Mouse (Mus musculus): ENCODE data around the gene Lrrc58. TPM values are rescaled to one million over a fixed set of nuclear protein-coding genes. Genes with fewer than 3 reads are reported as not detected.

The Lrrc58 gene
- polyA plus RNA-seq, 1 experiment: 6.9 TPM

DNA sequence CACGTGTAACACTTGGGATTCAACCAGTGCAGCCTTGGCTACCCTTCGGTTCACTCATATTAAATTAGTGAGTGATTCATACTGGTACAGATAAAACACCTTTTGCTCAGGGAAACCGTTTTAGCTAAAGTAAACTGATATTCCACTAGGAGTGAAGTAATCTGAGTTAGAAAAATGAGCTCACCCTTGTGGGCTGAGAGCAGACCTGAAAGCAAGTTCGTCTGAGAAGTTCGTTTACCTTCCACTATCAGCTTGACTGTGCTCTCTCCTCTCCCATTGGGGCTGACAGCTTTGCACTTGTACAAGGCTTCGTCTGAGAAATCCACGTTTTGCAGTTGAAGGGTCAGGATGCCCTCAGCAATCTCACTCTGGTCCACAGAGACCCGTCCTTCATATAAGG is 12.6 kb upstream of the Lrrc58 start:
- Histone ChIP-seq H3K36me3 (ENCODE audit: control insufficient read depth, insufficient read depth) (no peaks in the 10 kb centered on the region), H3K79me2 (ENCODE audit: control insufficient read depth, insufficient read depth) (no peaks in the 10 kb centered on the region), H3K4me2 (ENCODE audit: low read depth) (no peak overlapping the region), H3K4me3 (no peak overlapping the region), H3ac (ENCODE audit: control insufficient read depth, insufficient read length) (no peak overlapping the region), H3K27me3 (ENCODE audit: control insufficient read depth, insufficient read depth, insufficient read length) (no peaks in the 10 kb centered on the region)
- TF ChIP-seq MYOD1 (IDR thresholded peaks at IDR 0.05; ENCODE audit: control insufficient read depth in 1 of 3, insufficient read length in 2 of 3, low read depth in 2 of 3): no peak
- no peak for TF ChIP-seq TCF12 (IDR thresholded peaks at IDR 0.05; ENCODE audit: insufficient read depth, poor library complexity, severe bottlenecking)
- TF ChIP-seq MYOG (IDR thresholded peaks at IDR 0.05; ENCODE audit: control insufficient read depth in 1 of 3, insufficient read depth in 1 of 3, insufficient read length in 2 of 3, low read depth in 2 of 3): no peak
- TF ChIP-seq MAX (IDR thresholded peaks at IDR 0.05; ENCODE audit: low read depth): no peak
- no peak for TF ChIP-seq POLR2A (IDR thresholded peaks at IDR 0.05; ENCODE audit: insufficient read length, low read depth)
- no peak for TF ChIP-seq POLR2AphosphoS2 (IDR thresholded peaks at IDR 0.05; ENCODE audit: insufficient read length, low read depth)
- TF ChIP-seq E2F4 (IDR thresholded peaks at IDR 0.05; ENCODE audit: insufficient read depth): no peak
- no peak for TF ChIP-seq USF1 (IDR thresholded peaks at IDR 0.05; ENCODE audit: low read depth)
- TF ChIP-seq SRF (IDR thresholded peaks at IDR 0.05; ENCODE audit: control insufficient read depth, insufficient read length, low read depth): no peak
- no peak for TF ChIP-seq REST (IDR thresholded peaks at IDR 0.05; ENCODE audit: insufficient read depth, insufficient read length)
- TF ChIP-seq TCF3 (IDR thresholded peaks at IDR 0.05; ENCODE audit: insufficient read length, low read depth): no peak
- TF ChIP-seq CEBPB (IDR thresholded peaks at IDR 0.05; ENCODE audit: insufficient read depth, poor library complexity, severe bottlenecking): no peak

GRCm38 (mm10) chr16:37856327-37856726 is 11.9 kb upstream of the Lrrc58 start:
- TF ChIP-seq POLR2A (IDR thresholded peaks at IDR 0.05; ENCODE audit: insufficient read length, low read depth): no peak
- TF ChIP-seq TCF3 (IDR thresholded peaks at IDR 0.05; ENCODE audit: insufficient read length, low read depth): no peak
- no peak for TF ChIP-seq POLR2AphosphoS2 (IDR thresholded peaks at IDR 0.05; ENCODE audit: insufficient read length, low read depth)
- TF ChIP-seq MYOG (IDR thresholded peaks at IDR 0.05; ENCODE audit: control insufficient read depth in 1 of 3, insufficient read depth in 1 of 3, insufficient read length in 2 of 3, low read depth in 2 of 3): no peak
- no peak for TF ChIP-seq REST (IDR thresholded peaks at IDR 0.05; ENCODE audit: insufficient read depth, insufficient read length)
- TF ChIP-seq USF1 (IDR thresholded peaks at IDR 0.05; ENCODE audit: low read depth): no peak
- no peak for TF ChIP-seq SRF (IDR thresholded peaks at IDR 0.05; ENCODE audit: control insufficient read depth, insufficient read length, low read depth)
- TF ChIP-seq MAX (IDR thresholded peaks at IDR 0.05; ENCODE audit: low read depth): no peak
- TF ChIP-seq MYOD1 (IDR thresholded peaks at IDR 0.05; ENCODE audit: control insufficient read depth in 1 of 3, insufficient read length in 2 of 3, low read depth in 2 of 3): no peak
- TF ChIP-seq CEBPB (IDR thresholded peaks at IDR 0.05; ENCODE audit: insufficient read depth, poor library complexity, severe bottlenecking): no peak
- no peaks in the 10 kb centered on the region for H3K27me3 ChIP-seq (ENCODE audit: control insufficient read depth, insufficient read depth, insufficient read length)
- H3K4me2 ChIP-seq (ENCODE audit: low read depth): no peak overlapping the region

GRCm38 (mm10) chr16:37857495-37857894 is 10.7 kb upstream of the Lrrc58 start:
- Histone ChIP-seq H3K79me2 (ENCODE audit: control insufficient read depth, insufficient read depth) (no peaks in the 10 kb centered on the region), H3K4me3 (no peak overlapping the region), H3K4me2 (ENCODE audit: low read depth) (no peak overlapping the region), H3K27me3 (ENCODE audit: control insufficient read depth, insufficient read depth, insufficient read length) (no peaks in the 10 kb centered on the region), H3K36me3 (ENCODE audit: control insufficient read depth, insufficient read depth) (no peaks in the 10 kb centered on the region), H3ac (ENCODE audit: control insufficient read depth, insufficient read length) (no peak overlapping the region)
- TF ChIP-seq SRF (IDR thresholded peaks at IDR 0.05; ENCODE audit: control insufficient read depth, insufficient read length, low read depth) (no peak), USF1 (IDR thresholded peaks at IDR 0.05; ENCODE audit: low read depth) (no peak), MYOG (IDR thresholded peaks at IDR 0.05; ENCODE audit: control insufficient read depth in 1 of 3, insufficient read depth in 1 of 3, insufficient read length in 2 of 3, low read depth in 2 of 3) (no peak), CEBPB (IDR thresholded peaks at IDR 0.05; ENCODE audit: insufficient read depth, poor library complexity, severe bottlenecking) (no peak), TCF12 (IDR thresholded peaks at IDR 0.05; ENCODE audit: insufficient read depth, poor library complexity, severe bottlenecking) (no peak), POLR2AphosphoS2 (IDR thresholded peaks at IDR 0.05; ENCODE audit: insufficient read length, low read depth) (no peak), MAX (IDR thresholded peaks at IDR 0.05; ENCODE audit: low read depth) (no peak), E2F4 (IDR thresholded peaks at IDR 0.05; ENCODE audit: insufficient read depth) (no peak), POLR2A (IDR thresholded peaks at IDR 0.05; ENCODE audit: insufficient read length, low read depth) (no peak), MYOD1 (IDR thresholded peaks at IDR 0.05; ENCODE audit: control insufficient read depth in 1 of 3, insufficient read length in 2 of 3, low read depth in 2 of 3) (no peak), REST (IDR thresholded peaks at IDR 0.05; ENCODE audit: insufficient read depth, insufficient read length) (no peak), TCF3 (IDR thresholded peaks at IDR 0.05; ENCODE audit: insufficient read length, low read depth) (no peak)

More at GRCm38 (mm10) chr16:37856327-37856726, 11.9 kb upstream of the Lrrc58 start:
- Histone ChIP-seq H3ac (ENCODE audit: control insufficient read depth, insufficient read length) (no peak overlapping the region), H3K4me3 (no peak overlapping the region), H3K79me2 (ENCODE audit: control insufficient read depth, insufficient read depth) (no peaks in the 10 kb centered on the region), H3K36me3 (ENCODE audit: control insufficient read depth, insufficient read depth) (no peaks in the 10 kb centered on the region)

GRCm38 (mm10) chr16:37860213-37860612 is 8.0 kb upstream of the Lrrc58 start:
- TF ChIP-seq REST (IDR thresholded peaks at IDR 0.05; ENCODE audit: insufficient read depth, insufficient read length): no peak
- no peak for TF ChIP-seq POLR2A (IDR thresholded peaks at IDR 0.05; ENCODE audit: insufficient read length, low read depth)
- TF ChIP-seq TCF3 (IDR thresholded peaks at IDR 0.05; ENCODE audit: insufficient read length, low read depth): no peak
- TF ChIP-seq POLR2AphosphoS2 (IDR thresholded peaks at IDR 0.05; ENCODE audit: insufficient read length, low read depth): no peak
- no peak for TF ChIP-seq USF1 (IDR thresholded peaks at IDR 0.05; ENCODE audit: low read depth)
- no peak for TF ChIP-seq MYOD1 (IDR thresholded peaks at IDR 0.05; ENCODE audit: control insufficient read depth in 1 of 3, insufficient read length in 2 of 3, low read depth in 2 of 3)
- Histone ChIP-seq H3K4me2 (ENCODE audit: low read depth) (no peak overlapping the region), H3K4me3 (no peak overlapping the region), H3K27me3 (ENCODE audit: control insufficient read depth, insufficient read depth, insufficient read length) (no peaks in the 10 kb centered on the region), H3ac (ENCODE audit: control insufficient read depth, insufficient read length) (no peak overlapping the region), H3K36me3 (ENCODE audit: control insufficient read depth, insufficient read depth) (no peaks in the 10 kb centered on the region), H3K79me2 (ENCODE audit: control insufficient read depth, insufficient read depth) (no peaks in the 10 kb centered on the region)

DNA sequence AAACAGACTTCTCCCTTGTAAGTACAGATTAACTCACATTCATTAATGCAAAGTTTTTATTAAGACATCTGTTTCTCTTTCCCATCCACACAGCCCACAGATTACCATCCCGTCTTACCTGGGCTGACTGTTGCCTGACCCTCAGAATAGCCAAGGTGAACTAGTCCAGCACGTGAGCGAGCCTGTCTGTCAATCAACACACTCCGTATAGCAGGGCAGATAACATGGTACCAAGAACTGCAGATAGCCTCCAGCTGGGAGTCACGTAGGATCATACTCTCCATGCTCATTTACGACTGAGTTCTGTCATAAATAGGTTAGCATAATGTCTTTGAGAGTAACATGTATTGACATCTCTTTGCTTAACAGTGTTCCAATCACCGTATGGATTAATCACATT is 7.2 kb upstream of the Lrrc58 start, which contains the start of gene Gm36028:
Gene Gm36028, minus strand, starts transcription at position 118 of the 400 bp plus-strand sequence.
- H3K4me2 ChIP-seq (ENCODE audit: low read depth): no peak within 1 kb of the TSS
- no peaks in the 10 kb centered on the region for H3K27me3 ChIP-seq (ENCODE audit: control insufficient read depth, insufficient read depth, insufficient read length)
- no peak for TF ChIP-seq USF1 (IDR thresholded peaks at IDR 0.05; ENCODE audit: low read depth)
- no peak for TF ChIP-seq TCF12 (IDR thresholded peaks at IDR 0.05; ENCODE audit: insufficient read depth, poor library complexity, severe bottlenecking)
- no peak for TF ChIP-seq POLR2AphosphoS2 (IDR thresholded peaks at IDR 0.05; ENCODE audit: insufficient read length, low read depth)
- no peak for TF ChIP-seq CEBPB (IDR thresholded peaks at IDR 0.05; ENCODE audit: insufficient read depth, poor library complexity, severe bottlenecking)
- no peak for TF ChIP-seq REST (IDR thresholded peaks at IDR 0.05; ENCODE audit: insufficient read depth, insufficient read length)
- no peak for TF ChIP-seq TCF3 (IDR thresholded peaks at IDR 0.05; ENCODE audit: insufficient read length, low read depth)
- no peak for TF ChIP-seq SRF (IDR thresholded peaks at IDR 0.05; ENCODE audit: control insufficient read depth, insufficient read length, low read depth)
- no peak for TF ChIP-seq E2F4 (IDR thresholded peaks at IDR 0.05; ENCODE audit: insufficient read depth)
- no peak for TF ChIP-seq MAX (IDR thresholded peaks at IDR 0.05; ENCODE audit: low read depth)
- TF ChIP-seq POLR2A (IDR thresholded peaks at IDR 0.05; ENCODE audit: insufficient read length, low read depth): no peak
- no peak for TF ChIP-seq MYOD1 (IDR thresholded peaks at IDR 0.05; ENCODE audit: control insufficient read depth in 1 of 3, insufficient read length in 2 of 3, low read depth in 2 of 3)
- TF ChIP-seq MYOG (IDR thresholded peaks at IDR 0.05; ENCODE audit: control insufficient read depth in 1 of 3, insufficient read depth in 1 of 3, insufficient read length in 2 of 3, low read depth in 2 of 3): no peak
- no peaks in the 10 kb centered on the region for H3K36me3 ChIP-seq (ENCODE audit: control insufficient read depth, insufficient read depth)
- H3K79me2 ChIP-seq (ENCODE audit: control insufficient read depth, insufficient read depth): no peaks in the 10 kb centered on the region
- no peak within 1 kb of the TSS for H3K4me3 ChIP-seq
- H3ac ChIP-seq (ENCODE audit: control insufficient read depth, insufficient read length): no peak within 1 kb of the TSS

All from myocyte (in vitro differentiated cells).